Mouse (Mus musculus) adrenal gland, postnatal 25 days (tissue): ENCODE measurements at regions not wholly inside any gene's neighbourhood (a gene's known extent, or its start where the extent isn't known, plus 50 kb on each side); places are given as distances from the start of the nearest gene placed in this dataset.
A peak's percentile ranks its signal among the peaks of the same experiment; 100 is the strongest.

Experiments used
- DNase-seq: peaks from one replicate; pipeline ENCODE4 v3.0.0; 2021; ENCODE audit warnings: mixed read lengths

DNA sequence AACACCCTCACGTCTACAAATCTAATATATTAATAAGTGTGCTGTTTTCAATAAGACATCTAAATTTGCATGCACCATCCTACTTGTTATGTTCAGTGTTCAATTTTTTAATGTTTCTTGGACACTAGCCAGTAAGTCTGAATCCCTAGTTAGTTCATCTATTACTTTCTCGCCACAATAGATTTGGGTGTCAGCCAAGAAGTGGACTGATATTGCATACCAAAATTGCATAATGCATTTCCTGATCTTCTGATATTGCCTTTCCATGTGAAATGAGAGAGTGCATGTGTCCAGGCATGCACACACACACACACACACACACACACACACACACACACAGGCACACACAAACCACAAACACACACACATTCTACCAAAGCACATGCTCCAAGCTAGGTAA is 874.9 kb downstream of the 5730522E02Rik start:
- no peak for DNase-seq

DNA sequence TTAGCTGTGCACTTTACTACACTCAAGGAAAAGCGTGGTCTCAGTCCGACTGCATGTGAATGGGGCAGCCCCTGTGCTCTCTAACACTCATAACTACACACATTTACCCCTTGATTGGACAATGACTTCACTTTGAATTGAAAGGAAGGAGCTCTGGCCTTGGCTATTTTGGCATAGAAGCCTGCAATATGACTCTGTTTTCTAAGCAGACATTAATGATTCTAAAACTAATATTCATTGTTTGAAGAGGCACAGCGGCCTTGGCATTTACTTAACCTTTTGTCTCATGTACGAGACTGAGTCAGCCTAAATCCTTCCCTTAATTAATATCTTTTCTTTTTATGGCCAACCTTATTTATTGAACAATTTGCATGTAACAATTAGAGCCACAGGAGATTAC is 879.9 kb downstream of the 5730522E02Rik start:
- no peak for DNase-seq

GRCm38 (mm10) chr11:25322426-25322825 is 888.1 kb downstream of the 5730522E02Rik start:
- DNase-seq = peak; percentile 62

DNA sequence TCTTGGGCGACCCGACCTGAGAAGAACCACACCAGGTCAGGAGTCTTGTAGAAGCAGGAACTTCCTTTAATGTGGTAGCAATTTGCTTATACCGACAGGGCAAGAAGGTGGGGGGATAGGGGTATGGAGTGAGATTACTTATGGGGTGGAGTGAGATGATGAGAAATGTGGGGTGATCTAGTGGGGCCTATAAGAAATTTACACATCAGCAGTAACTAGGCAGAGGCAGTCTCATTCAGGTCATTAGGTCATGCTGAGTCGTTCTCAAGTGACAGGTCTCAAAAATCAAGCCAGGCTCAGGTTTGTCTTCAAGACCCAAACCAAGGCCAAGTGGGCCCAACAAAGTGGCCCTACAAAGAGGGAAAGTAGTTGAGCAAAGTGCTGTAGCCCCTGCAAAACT is 889.1 kb downstream of the 5730522E02Rik start:
- DNase-seq = no peak

DNA sequence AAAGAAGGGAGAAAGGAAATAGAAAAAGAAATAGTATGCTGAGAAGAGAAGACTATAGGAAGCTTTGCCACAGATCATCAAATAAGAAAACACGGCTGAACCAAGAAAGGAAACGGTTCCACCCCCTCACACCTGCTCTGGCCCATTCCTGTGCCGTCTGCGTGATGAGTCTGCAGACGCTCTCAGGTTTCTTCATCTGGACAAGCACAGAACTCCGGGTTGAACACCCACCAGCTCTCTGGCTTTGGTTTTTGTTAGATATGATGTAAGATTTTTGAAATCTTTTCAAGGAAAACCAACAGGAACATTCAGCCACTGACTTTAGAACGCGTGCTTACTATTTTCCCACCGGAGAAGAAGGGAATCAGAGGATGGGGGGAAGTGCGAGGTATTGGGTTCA is 895.9 kb downstream of the 5730522E02Rik start:
- no peak for DNase-seq

- no peak for DNase-seq
Measured at GRCm38 (mm10) chr11:25313879-25314278, 896.7 kb downstream of the 5730522E02Rik start.

GRCm38 (mm10) chr11:25313308-25313707 is 897.3 kb downstream of the 5730522E02Rik start:
- no peak for DNase-seq

DNA sequence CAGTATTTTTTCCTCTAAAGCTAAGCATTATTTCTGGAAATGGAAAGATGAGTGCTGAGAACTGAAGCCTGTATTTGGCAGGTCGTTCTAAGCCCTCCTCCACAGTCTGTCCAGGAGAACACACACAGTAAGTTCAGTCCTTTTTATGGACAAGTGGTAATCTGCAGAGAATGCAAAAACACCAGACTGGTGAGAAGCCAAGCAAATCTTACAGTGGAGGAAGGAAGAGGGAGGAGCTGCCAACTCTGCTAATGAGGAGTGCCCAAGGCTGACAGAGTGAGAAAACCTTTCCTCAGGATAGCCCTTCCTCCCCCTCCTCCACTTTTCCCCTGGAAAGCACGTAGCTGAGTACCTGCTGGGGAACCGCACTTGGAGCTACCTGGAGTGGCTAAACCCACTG is 899.8 kb downstream of the 5730522E02Rik start:
- no peak for DNase-seq

GRCm38 (mm10) chr11:25301130-25301529 is 909.4 kb downstream of the 5730522E02Rik start:
- peak; percentile 64 for DNase-seq

DNA sequence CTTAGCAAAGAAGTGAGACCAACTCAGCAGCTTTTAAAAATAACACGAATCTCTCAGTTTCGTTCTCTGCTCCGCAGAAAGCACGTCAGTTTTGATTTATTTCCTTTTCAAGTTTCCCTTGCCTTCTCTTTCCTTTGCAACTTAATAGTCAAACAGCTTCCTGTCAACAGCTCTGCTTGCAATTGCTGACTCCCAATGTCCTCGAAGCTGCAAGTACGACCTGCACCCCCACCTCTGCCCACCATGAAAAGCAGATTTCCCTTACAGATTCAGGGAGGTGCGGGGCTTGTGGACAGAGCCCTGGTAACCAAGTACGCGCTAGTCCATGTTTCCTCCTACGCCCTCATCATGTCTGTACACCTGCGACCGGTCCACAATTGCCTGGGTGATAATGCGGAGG is 922.2 kb downstream of the 5730522E02Rik start:
- no peak for DNase-seq

- no peak for DNase-seq
Measured at GRCm38 (mm10) chr11:25287458-25288247, 922.9 kb downstream of the 5730522E02Rik start.

GRCm38 (mm10) chr11:25269936-25270540 is 940.5 kb downstream of the 5730522E02Rik start:
- no peak for DNase-seq

- DNase-seq = no peak
Measured at GRCm38 (mm10) chr11:25262906-25263305, 947.7 kb downstream of the 5730522E02Rik start.

DNA sequence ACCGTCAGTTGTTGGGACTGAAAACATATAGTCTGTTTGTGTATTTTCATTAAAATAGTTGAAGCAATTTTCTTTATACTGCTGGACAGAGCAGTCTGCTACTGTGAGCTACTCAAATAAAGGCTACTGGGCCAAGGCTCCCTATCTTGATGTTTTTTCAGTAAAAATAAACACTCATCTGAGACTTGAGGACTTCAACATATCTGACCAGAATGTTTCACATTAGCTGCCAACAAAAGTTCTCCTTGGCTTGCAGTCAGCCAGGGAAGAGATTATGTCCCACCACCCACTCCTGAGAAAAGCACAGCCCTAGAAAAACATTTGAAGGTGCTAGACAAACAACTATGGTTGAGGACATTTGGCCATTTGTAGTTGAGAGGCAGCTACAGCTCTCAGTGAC is 950.9 kb downstream of the 5730522E02Rik start:
- DNase-seq = no peak

DNA sequence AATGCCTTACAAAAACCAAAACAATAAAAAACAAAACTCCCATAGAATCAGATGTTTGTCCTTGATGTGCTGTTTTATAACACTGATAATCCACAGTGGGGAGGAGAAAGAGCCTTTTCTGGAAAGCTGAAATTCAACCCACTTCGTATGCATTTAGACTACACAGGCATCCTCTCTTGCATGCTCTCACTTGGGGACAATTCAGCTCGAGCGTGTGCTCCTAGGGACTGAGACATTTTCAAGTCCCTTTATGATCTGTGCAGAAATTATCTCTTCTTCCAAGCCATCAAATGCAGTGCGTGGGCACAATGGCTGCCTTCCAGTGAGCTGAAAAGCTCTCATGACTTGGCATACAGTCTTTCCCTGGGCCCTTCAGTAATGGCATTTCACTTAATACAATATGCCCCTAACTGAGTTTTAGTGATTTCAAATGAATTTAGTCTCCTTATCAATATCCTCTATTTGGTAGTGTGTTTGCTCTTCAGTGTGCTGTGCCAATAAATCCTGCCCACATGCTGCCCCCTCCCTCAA is 977.1 kb downstream of the 5730522E02Rik start:
- no peak for DNase-seq
